Comparison of ENCODE assay signal across 11 mouse cellular contexts in genomic region chr4:57240934-57241333, GRCm38 (mm10).
DNase-seq lines count a peak whose midpoint lies in the region; ATAC-seq and TF ChIP-seq lines count a peak whose summit lies in the region.
"Had no signal": no experiment of that assay in that cellular context is flagged by ENCODE, and none has a peak within 500 bp of the region (broad histone marks: within the 10 kb centered on the region; RNA-seq: fewer than 3 reads in every experiment).

No protein-coding gene starts in this region.

- no peaks in the 10 kb centered on the region for H3K27me3 ChIP-seq in forebrain, postnatal 0 days (ENCODE audit: insufficient read depth, low read length)
- H3K27me3 ChIP-seq in forebrain, embryonic 15.5 days, result no peaks in the 10 kb centered on the region
- no peaks in the 10 kb centered on the region for H3K27me3 ChIP-seq in forebrain, embryonic 12.5 days
- H3K27me3 ChIP-seq: embryonic facial prominence, embryonic 12.5 days; neural tube, embryonic 13.5 days had no signal

- ATAC-seq in forebrain, postnatal 0 days, result no peak
- ATAC-seq in forebrain, embryonic 15.5 days (replicated peaks), result no peak
- ATAC-seq in forebrain, embryonic 12.5 days (ENCODE audit: low FRiP score), result no peak

- intact Hi-C loops in left cerebral cortex, postnatal 4 days (cut with DNase I), result no loop called here

- 80% methylated on average over 10 of the region's 10 CpGs for WGBS in forebrain, postnatal 0 days
- WGBS in forebrain, embryonic 15.5 days, result 80% methylated on average over 10 of the region's 10 CpGs
- WGBS in forebrain, embryonic 12.5 days, result 85% methylated on average over 10 of the region's 10 CpGs

- 0 out of 2 replicates have a peak, but pooled peaks have one; percentile 9 for TF ChIP-seq CTCF in forebrain, postnatal 0 days (IDR thresholded peaks at IDR 0.05; ENCODE audit: low read depth)
- TF ChIP-seq CTCF in cortical plate, adult 2 months (IDR thresholded peaks at IDR 0.05; ENCODE audit: extremely low read depth, insufficient read depth, low read length), result 0 out of 2 replicates have a peak, but pooled peaks have one; percentile 26

- no peaks in the 10 kb centered on the region for H3K9me3 ChIP-seq in forebrain, postnatal 0 days (ENCODE audit: low read length)
- no peaks in the 10 kb centered on the region for H3K9me3 ChIP-seq in forebrain, embryonic 15.5 days
- no peaks in the 10 kb centered on the region for H3K9me3 ChIP-seq in forebrain, embryonic 12.5 days
- H3K9me3 ChIP-seq: embryonic facial prominence, embryonic 12.5 days; neural tube, embryonic 13.5 days had no signal

- H3K4me2 ChIP-seq in forebrain, postnatal 0 days (ENCODE audit: low read depth), result no peak overlapping the region
- no peak overlapping the region for H3K4me2 ChIP-seq in forebrain, embryonic 15.5 days (replicated peaks)
- H3K4me2 ChIP-seq in forebrain, embryonic 12.5 days, result no peak overlapping the region
- H3K4me2 ChIP-seq: embryonic facial prominence, embryonic 12.5 days; neural tube, embryonic 13.5 days had no signal

- no peaks in the 10 kb centered on the region for H3K4me1 ChIP-seq in forebrain, postnatal 0 days (ENCODE audit: insufficient read depth)
- no peaks in the 10 kb centered on the region for H3K4me1 ChIP-seq in forebrain, embryonic 15.5 days
- peaks cover 3% of the 10 kb centered on the region for H3K4me1 ChIP-seq in cortical plate, adult 2 months (ENCODE audit: control insufficient read depth, insufficient read depth, low read length)
- no peaks in the 10 kb centered on the region for H3K4me1 ChIP-seq in forebrain, embryonic 12.5 days

- H3K36me3 ChIP-seq in forebrain, postnatal 0 days (ENCODE audit: insufficient read depth), result no peaks in the 10 kb centered on the region
- no peaks in the 10 kb centered on the region for H3K36me3 ChIP-seq in forebrain, embryonic 15.5 days
- H3K36me3 ChIP-seq in forebrain, embryonic 12.5 days (replicated peaks), result no peaks in the 10 kb centered on the region
- H3K36me3 ChIP-seq: embryonic facial prominence, embryonic 12.5 days; neural tube, embryonic 13.5 days had no signal

- H3K4me3 ChIP-seq in forebrain, postnatal 0 days (ENCODE audit: low read depth, low read length), result no peak overlapping the region
- no peak overlapping the region for H3K4me3 ChIP-seq in forebrain, embryonic 15.5 days
- no peak overlapping the region for H3K4me3 ChIP-seq in cortical plate, adult 2 months (ENCODE audit: insufficient read depth, low read length)
- H3K4me3 ChIP-seq in forebrain, embryonic 12.5 days (replicated peaks), result no peak overlapping the region
- H3K4me3 ChIP-seq: embryonic facial prominence, embryonic 12.5 days; neural tube, embryonic 13.5 days had no signal

- no peak overlapping the region for H3K9ac ChIP-seq in forebrain, postnatal 0 days
- no peak overlapping the region for H3K9ac ChIP-seq in forebrain, embryonic 15.5 days (replicated peaks)
- no peak overlapping the region for H3K9ac ChIP-seq in forebrain, embryonic 12.5 days
- H3K9ac ChIP-seq: embryonic facial prominence, embryonic 12.5 days; neural tube, embryonic 13.5 days had no signal

- no peak for TF ChIP-seq POLR2A in cortical plate, adult 2 months (IDR thresholded peaks at IDR 0.05; ENCODE audit: extremely low read depth, insufficient read depth, low read length)

- DNase-seq in forebrain, postnatal 0 days, result no peak
- DNase-seq in NIH3T3 (ENCODE audit: low read depth), result peak; percentile 50
- DNase-seq in left cerebral cortex, postnatal 4 days, result peak; percentile 45
- no peak for DNase-seq in yolk sac, embryonic 10.5 days (ENCODE audit: low spot score)
- DNase-seq in ovary, postnatal 36 days (ENCODE audit: low spot score), result no peak
- DNase-seq: adrenal gland, postnatal 25 days had no signal

- no peak overlapping the region for H3K27ac ChIP-seq in forebrain, postnatal 0 days (ENCODE audit: low read depth, low read length)
- H3K27ac ChIP-seq in forebrain, embryonic 15.5 days (replicated peaks), result no peak overlapping the region
- H3K27ac ChIP-seq in cortical plate, adult 2 months (ENCODE audit: insufficient read depth, low read length), result no peak overlapping the region
- H3K27ac ChIP-seq in forebrain, embryonic 12.5 days, result no peak overlapping the region
- H3K27ac ChIP-seq: embryonic facial prominence, embryonic 12.5 days; neural tube, embryonic 13.5 days had no signal

Comparison
In these comparisons a context has a peak if more than half of its experiments do, and no peak if none do; other contexts are left out.
1. DNase-seq: peak in NIH3T3 (single experiment) and left cerebral cortex, postnatal 4 days (single experiment); none in forebrain, postnatal 0 days (single experiment), yolk sac, embryonic 10.5 days (single experiment) and ovary, postnatal 36 days (single experiment).